Mouse (Mus musculus) G1E (cell line): ENCODE data around the gene Fam222a. TPM values are rescaled to one million over a fixed set of nuclear protein-coding genes. Genes with fewer than 3 reads are reported as not detected.

Source experiments
- ATAC-seq: 2 replicates; pipeline ENCODE4 v1.8.0; 2016; ENCODE audit warnings: mild to moderate bottlenecking; ENCODE audit not compliant: insufficient number of reproducible peaks, poor library complexity, low FRiP score, severe bottlenecking; ENCODE audit errors: extremely low read depth
- DNase-seq: peaks from one replicate; pipeline ENCODE4 v3.0.0; 2012; ENCODE audit warnings: low spot score
- H3K27me3 ChIP-seq: 2 replicates; pipeline ENCODE4 v1.6.1; 2012; ENCODE audit warnings: mild to moderate bottlenecking, low read length, inconsistent platforms; ENCODE audit not compliant: insufficient read depth
- H3K36me3 ChIP-seq: replicated peaks from 2 replicates; pipeline ENCODE3; 2012; ENCODE audit warnings: mild to moderate bottlenecking, inconsistent platforms
- H3K4me1 ChIP-seq: 2 replicates; pipeline ENCODE4 v1.6.1; 2012; ENCODE audit warnings: low read depth, low read length, inconsistent platforms, mixed read lengths; ENCODE audit not compliant: insufficient read depth
- H3K4me3 ChIP-seq: 2 replicates; pipeline ENCODE4 v1.5.1; 2012; ENCODE audit warnings: low read depth, mild to moderate bottlenecking, inconsistent platforms, low read length, moderate library complexity, mixed read lengths
- H3K9me3 ChIP-seq: replicated peaks from 2 replicates; pipeline ENCODE4 v1.6.1; 2012; ENCODE audit warnings: inconsistent platforms
- CTCF ChIP-seq: IDR thresholded peaks from 2 replicates; pipeline ENCODE4 v1.5.1; 2012; ENCODE audit warnings: low read depth, low read length, inconsistent platforms, mixed read lengths
- GATA1 ChIP-seq: IDR thresholded peaks from 2 replicates; pipeline ENCODE4 v1.6.1; 2012; ENCODE audit warnings: borderline replicate concordance, low read length, inconsistent platforms, mixed read lengths
- GATA2 ChIP-seq: IDR thresholded peaks from 2 replicates; pipeline ENCODE4 v1.6.1; 2012; ENCODE audit warnings: low read depth, low read length, inconsistent platforms, borderline replicate concordance
- POLR2AphosphoS5 ChIP-seq: IDR thresholded peaks from 2 replicates; pipeline ENCODE4 v1.6.1; 2012; ENCODE audit warnings: low read depth, low read length, inconsistent platforms; ENCODE audit not compliant: insufficient replicate concordance
- TAL1 ChIP-seq: conservative IDR thresholded peaks from 2 replicates; pipeline ENCODE4 v1.6.1; 2012; ENCODE audit warnings: low read depth, low read length, inconsistent platforms, mixed read lengths
- polyA plus RNA-seq: library from polyadenylated mRNA; stranded (reverse); fragments of >175 nt; gene quantifications from 2 replicates; pipeline ENCODE4 v1.2.3, GENCODE M21; 2012
- total RNA-seq, 2 experiments: library from RNA; stranded (forward) in 1 of 2; stranded (reverse) in 1 of 2; fragments of 200-1000 nt in 1 of 2; fragments of >200 nt in 1 of 2; fragmentation: Nextera tagmentation in 1 of 2; gene quantifications; 2 replicates each; pipeline ENCODE4 v1.2.3; 2014 to 2017

Fam222a gene
- total and polyA plus RNA-seq, 3 experiments, result 0.71 to 6.9 (median 3.8) TPM

- Histone ChIP-seq H3K36me3 (no peaks in the 10 kb centered on the region), H3K27me3 (peaks cover 40% of the 10 kb centered on the region), H3K9me3 (peaks cover 2% of the 10 kb centered on the region; the same call in 1 of the 2 replicates), H3K4me3 (no peak overlapping the region), H3K4me1 (no peaks in the 10 kb centered on the region)
- no peak for TF ChIP-seq GATA2
- TF ChIP-seq POLR2AphosphoS5, result no peak
- TF ChIP-seq TAL1, result no peak
- no peak for TF ChIP-seq GATA1
- no peak for TF ChIP-seq CTCF
- ATAC-seq (no peak), DNase-seq (no peak)
These were observed 29.1 kb upstream of the Fam222a start for GRCm38 (mm10) chr5:114538752-114539151.

GRCm38 (mm10) chr5:114539766-114540165 is 28.1 kb upstream of the Fam222a start:
- H3K4me1 ChIP-seq, result no peaks in the 10 kb centered on the region
- no peak for ATAC-seq
- TF ChIP-seq GATA2 (no peak), POLR2AphosphoS5 (no peak), TAL1 (no peak), GATA1 (no peak), CTCF (no peak)
- peaks cover 6% of the 10 kb centered on the region; the same call in 1 of the 2 replicates for H3K9me3 ChIP-seq
- no peak for DNase-seq
- H3K36me3 ChIP-seq, result no peaks in the 10 kb centered on the region
- H3K4me3 ChIP-seq, result no peak overlapping the region
- H3K27me3 ChIP-seq, result peaks cover 42% of the 10 kb centered on the region

GRCm38 (mm10) chr5:114541656-114542445 is 26.0 kb upstream of the Fam222a start:
- peaks cover 39% of the 10 kb centered on the region for H3K27me3 ChIP-seq
- no peak for TF ChIP-seq CTCF
- no peak for TF ChIP-seq POLR2AphosphoS5
- TF ChIP-seq GATA2, result no peak
- TF ChIP-seq TAL1, result no peak
- TF ChIP-seq GATA1, result no peak
- no peaks in the 10 kb centered on the region for H3K36me3 ChIP-seq
- H3K9me3 ChIP-seq, result peaks cover 6% of the 10 kb centered on the region; the same call in 1 of the 2 replicates
- DNase-seq, result no peak
- no peak for ATAC-seq
- no peak overlapping the region for H3K4me3 ChIP-seq
- H3K4me1 ChIP-seq, result 0 out of 2 replicates have a peak, but pooled peaks cover 2% of the 10 kb centered on the region

- Histone ChIP-seq H3K27me3 (peaks cover 42% of the 10 kb centered on the region), H3K36me3 (no peaks in the 10 kb centered on the region), H3K4me1 (0 out of 2 replicates have a peak, but pooled peaks cover 2% of the 10 kb centered on the region), H3K4me3 (no peak overlapping the region), H3K9me3 (peaks cover 6% of the 10 kb centered on the region; the same call in 1 of the 2 replicates)
- TF ChIP-seq POLR2AphosphoS5, result no peak
- no peak for TF ChIP-seq CTCF
- TF ChIP-seq GATA1, result no peak
- no peak for TF ChIP-seq GATA2
- DNase-seq (no peak), ATAC-seq (no peak)
These were observed 24.2 kb upstream of the Fam222a start for GRCm38 (mm10) chr5:114543656-114544055.

GRCm38 (mm10) chr5:114544205-114544604 is 23.6 kb upstream of the Fam222a start:
- 0 out of 2 replicates have a peak, but pooled peaks cover 2% of the 10 kb centered on the region for H3K4me1 ChIP-seq
- no peaks in the 10 kb centered on the region for H3K36me3 ChIP-seq
- H3K27me3 ChIP-seq, result peaks cover 42% of the 10 kb centered on the region
- no peak overlapping the region for H3K4me3 ChIP-seq
- no peak for TF ChIP-seq CTCF
- no peak for TF ChIP-seq TAL1
- no peak for TF ChIP-seq GATA1
- no peak for TF ChIP-seq POLR2AphosphoS5
- TF ChIP-seq GATA2, result no peak
- DNase-seq (no peak), ATAC-seq (no peak)
- H3K9me3 ChIP-seq, result peaks cover 6% of the 10 kb centered on the region; the same call in 1 of the 2 replicates

- Histone ChIP-seq H3K4me3 (no peak overlapping the region), H3K9me3 (peaks cover 6% of the 10 kb centered on the region; the same call in 1 of the 2 replicates), H3K4me1 (0 out of 2 replicates have a peak, but pooled peaks cover 2% of the 10 kb centered on the region), H3K27me3 (peaks cover 39% of the 10 kb centered on the region), H3K36me3 (no peaks in the 10 kb centered on the region)
- TF ChIP-seq TAL1 (no peak), GATA2 (no peak), CTCF (no peak), POLR2AphosphoS5 (no peak)
- no peak for ATAC-seq
- no peak for DNase-seq
These were observed 22.7 kb upstream of the Fam222a start for GRCm38 (mm10) chr5:114545076-114545475.
